Mouse (Mus musculus): ENCODE results near the gene Sp4.

DNA sequence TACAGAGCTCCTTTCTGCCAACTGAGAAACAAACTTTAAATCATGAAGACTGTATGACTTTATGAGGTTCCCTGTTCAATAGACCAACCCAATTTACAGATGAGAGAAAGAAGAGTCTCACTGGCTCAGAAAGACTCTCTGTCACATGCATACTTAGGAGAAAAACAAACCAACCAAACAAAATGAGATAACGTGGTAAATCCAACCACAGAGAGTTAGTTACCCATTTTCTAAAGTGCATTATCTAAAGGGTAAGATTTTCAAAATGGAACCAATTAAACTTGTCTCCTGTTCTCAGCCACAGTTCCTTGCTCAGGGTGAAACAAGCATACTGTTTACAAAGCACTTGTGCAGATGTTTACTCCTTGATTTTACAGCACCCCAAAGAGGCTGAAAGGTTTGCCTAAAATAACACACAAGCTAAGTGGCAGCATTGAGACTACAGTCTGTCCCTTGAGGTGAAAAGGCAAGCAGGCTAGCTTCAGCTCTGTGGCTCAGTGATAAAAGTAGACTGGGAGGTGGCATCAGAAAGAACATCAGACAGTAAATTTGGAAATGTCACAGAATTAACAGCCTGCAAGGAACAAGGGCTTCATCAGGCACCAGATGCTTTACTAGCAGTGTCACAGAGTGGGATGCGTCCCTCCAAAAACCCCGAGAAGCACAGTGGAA, 12.7 kb upstream of the Sp4 start:
- no peak for TF ChIP-seq SMC3 (IDR thresholded peaks at IDR 0.05; ENCODE audit: low read depth, low read length)
- TF ChIP-seq CTCF (conservative IDR thresholded peaks at IDR 0.05 in 1 of 2, IDR thresholded peaks at IDR 0.05 in 1 of 2; ENCODE audit: low read depth in 2 of 2, low read length in 2 of 2) = no peak
- TF ChIP-seq TCF12 (IDR thresholded peaks at IDR 0.05; ENCODE audit: low read depth, low read length) = no peak
- TF ChIP-seq POLR2A (IDR thresholded peaks at IDR 0.05; ENCODE audit: low read depth, low read length) = no peak
- no peak for TF ChIP-seq JUND (conservative IDR thresholded peaks at IDR 0.05; ENCODE audit: low read depth, low read length)
- no peak for TF ChIP-seq EP300 (IDR thresholded peaks at IDR 0.05; ENCODE audit: low read length)
- no peak for TF ChIP-seq ZC3H11A (IDR thresholded peaks at IDR 0.05; ENCODE audit: low read depth, low read length)
